Mouse (Mus musculus) adrenal gland, postnatal 4 days (tissue): ENCODE measurements around the gene Padi2. TPM values are rescaled to one million over a fixed set of nuclear protein-coding genes. Genes with fewer than 3 reads are reported as not detected.

ENCODE experiments used
- DNase-seq, 2 experiments: peaks; one replicate each; pipeline ENCODE4 v3.0.0; 2021 to 2022; ENCODE audit warnings: low spot score in 2 of 2, mixed read lengths in 2 of 2
- total RNA-seq, 2 experiments: library from RNA; stranded (reverse); gene quantifications; 2 replicates each; pipeline ENCODE4 v1.2.3; 2021

Gene Padi2
- total RNA-seq, 2 experiments from 2014 or later = 6.7 to 9.5 TPM

- no peak for DNase-seq
Measured at GRCm38 (mm10) chr4:140958319-140958718, 52.2 kb downstream of the Padi2 start.

GRCm38 (mm10) chr4:140959128-140959679, 53.1 kb downstream of the Padi2 start:
- no peak for DNase-seq

DNA sequence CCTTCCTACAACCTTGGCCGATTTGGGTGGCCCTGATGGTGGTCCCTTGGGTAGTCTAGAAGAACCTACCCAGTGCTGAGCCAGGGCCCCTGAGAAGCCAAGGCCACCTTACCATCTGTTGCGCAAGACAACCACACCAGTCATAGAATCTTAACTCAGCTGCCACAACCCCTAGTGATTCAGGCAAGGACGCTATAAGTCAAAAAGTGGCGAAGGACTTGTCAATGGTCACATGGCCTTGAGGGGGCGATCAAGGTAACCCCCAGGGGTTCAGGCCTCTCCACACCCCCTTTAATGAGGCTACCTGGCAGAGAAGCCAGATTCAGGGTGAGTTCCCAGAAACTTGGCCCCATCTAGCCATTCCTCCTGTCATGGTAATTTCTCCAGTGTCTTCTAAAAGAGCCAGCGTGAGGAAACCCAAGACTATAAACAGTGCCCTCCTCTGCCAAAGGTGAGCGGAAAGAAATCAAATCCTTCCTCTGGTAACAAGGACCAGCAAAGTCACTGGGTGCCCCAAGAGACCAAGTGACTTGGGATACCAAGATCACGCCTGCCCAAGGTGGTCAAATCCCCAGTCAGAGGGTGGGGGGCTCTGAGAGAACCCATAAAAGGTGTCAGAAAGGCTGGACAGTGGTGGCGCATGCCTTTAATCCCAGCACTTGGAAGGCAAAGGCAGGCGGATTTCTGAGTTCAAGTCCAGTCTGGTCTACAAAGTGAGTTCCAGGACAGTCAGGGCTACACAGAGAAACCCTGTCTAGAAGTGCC, 53.8 kb downstream of the Padi2 start:
- no peak for DNase-seq

GRCm38 (mm10) chr4:140960781-140961466, 54.8 kb downstream of the Padi2 start, which contains the start of gene Sdhb:
Gene Sdhb, plus strand, starts transcription at chr4:140961203.
- peak; percentile 81 to 92 for DNase-seq

DNA sequence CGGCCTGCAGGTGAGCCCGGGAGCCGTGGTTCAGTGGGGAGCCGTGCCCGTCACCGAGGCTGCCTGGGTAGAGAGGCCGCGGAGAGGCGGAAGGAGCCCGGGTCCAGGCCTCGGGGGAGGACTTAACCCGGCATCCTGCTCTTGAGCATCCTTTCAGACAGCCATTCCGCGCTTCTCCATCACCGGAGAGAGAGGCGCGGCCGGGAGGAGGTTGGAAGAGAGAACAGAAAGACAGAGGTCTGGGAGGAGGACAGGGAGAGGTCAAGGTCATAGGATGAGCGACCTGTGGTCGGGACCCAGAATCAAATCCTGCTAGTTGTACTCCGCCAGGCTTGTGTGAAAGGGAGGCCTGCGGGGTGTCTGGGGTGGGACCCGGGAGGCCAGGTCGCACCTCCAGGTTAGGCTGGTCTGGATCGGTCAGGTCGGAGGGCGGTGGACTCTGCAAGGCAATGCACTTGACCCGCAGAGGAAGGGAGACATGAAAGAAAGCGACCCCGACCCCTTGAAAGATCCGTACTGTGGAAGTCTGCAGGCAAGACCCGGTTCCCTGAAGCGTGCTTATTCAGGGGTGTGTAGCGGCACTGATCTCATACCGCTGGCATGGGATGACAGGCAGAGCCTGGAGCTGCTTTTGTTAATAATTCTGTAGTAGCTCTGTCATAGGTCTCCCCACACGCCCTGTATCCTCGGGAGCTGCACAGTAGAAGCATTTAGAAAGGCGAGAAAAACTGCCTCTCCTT, 55.5 kb downstream of the Padi2 start:
- no peak for DNase-seq

- no peak for DNase-seq
Measured at GRCm38 (mm10) chr4:140962207-140962909, 56.2 kb downstream of the Padi2 start.

DNA sequence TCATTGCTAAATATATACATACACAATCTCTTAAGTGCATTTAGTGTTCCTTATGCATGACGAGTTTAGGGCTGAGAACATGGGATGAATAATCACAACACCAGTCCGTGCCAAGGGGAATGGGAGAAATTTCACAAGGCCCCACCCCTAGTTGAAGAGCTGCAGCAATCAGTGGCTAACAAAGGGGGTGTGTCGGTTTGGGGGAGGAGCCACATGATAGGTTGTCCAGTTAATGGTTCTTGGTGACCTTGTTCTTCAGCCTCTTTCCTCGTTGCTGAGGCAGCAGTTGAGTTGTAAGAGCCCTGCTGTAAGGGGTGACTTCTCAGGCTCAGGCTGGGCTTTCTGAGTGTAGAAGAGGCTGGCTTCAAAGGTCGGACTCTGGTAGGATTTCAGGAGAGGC, 56.8 kb downstream of the Padi2 start:
- peak in 1 of 2 experiments; percentile 64 for DNase-seq

GRCm38 (mm10) chr4:140963941-140964597, 57.9 kb downstream of the Padi2 start:
- no peak for DNase-seq

DNA sequence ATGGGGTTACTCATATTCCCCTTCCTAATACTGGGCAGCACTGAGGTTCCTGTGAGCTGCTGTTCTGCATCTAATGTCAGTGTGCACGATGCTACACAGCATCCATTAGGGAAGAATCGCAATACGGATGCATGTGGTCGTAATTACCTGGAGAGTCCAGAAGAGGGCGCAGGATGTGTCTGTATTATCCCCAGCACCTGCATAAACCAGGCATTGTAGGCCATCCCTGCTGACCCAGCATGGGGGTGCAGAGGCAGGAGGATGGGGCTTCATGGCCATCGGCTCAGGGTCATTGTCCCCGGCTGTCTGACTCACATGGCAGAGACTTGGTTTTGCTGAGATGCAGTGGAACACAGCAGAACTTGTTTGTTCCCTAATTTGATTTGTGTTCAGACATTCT, 58.5 kb downstream of the Padi2 start:
- peak in 1 of 2 experiments; percentile 72 for DNase-seq

- DNase-seq = no peak
Measured at GRCm38 (mm10) chr4:140967386-140968159, 61.4 kb downstream of the Padi2 start.

DNA sequence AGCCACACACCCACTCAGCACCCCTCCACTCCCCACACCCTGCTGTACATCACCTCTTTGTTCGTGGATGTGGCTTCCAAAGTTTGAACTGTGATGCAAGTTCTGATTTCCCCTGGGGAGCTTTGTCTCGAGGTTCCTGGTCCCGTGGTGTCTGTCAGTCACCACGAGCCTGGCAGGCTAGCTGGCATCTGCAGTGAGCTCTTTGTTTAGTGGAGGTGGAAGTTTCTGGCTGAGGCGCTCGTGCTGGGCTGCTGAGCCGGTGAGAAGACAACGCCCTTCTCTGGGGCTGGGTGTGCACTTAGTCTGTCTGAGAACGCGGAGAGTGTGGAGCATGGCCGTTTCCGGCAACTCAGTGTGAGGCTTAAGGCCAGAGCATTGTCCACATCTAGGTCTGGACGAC, 65.5 kb downstream of the Padi2 start:
- no peak for DNase-seq

- DNase-seq = no peak
Measured at GRCm38 (mm10) chr4:140974408-140974807, 68.3 kb downstream of the Padi2 start.

GRCm38 (mm10) chr4:140975356-140975755, 69.2 kb downstream of the Padi2 start:
- no peak for DNase-seq

GRCm38 (mm10) chr4:140977278-140977677, 71.1 kb downstream of the Padi2 start:
- no peak for DNase-seq

DNA sequence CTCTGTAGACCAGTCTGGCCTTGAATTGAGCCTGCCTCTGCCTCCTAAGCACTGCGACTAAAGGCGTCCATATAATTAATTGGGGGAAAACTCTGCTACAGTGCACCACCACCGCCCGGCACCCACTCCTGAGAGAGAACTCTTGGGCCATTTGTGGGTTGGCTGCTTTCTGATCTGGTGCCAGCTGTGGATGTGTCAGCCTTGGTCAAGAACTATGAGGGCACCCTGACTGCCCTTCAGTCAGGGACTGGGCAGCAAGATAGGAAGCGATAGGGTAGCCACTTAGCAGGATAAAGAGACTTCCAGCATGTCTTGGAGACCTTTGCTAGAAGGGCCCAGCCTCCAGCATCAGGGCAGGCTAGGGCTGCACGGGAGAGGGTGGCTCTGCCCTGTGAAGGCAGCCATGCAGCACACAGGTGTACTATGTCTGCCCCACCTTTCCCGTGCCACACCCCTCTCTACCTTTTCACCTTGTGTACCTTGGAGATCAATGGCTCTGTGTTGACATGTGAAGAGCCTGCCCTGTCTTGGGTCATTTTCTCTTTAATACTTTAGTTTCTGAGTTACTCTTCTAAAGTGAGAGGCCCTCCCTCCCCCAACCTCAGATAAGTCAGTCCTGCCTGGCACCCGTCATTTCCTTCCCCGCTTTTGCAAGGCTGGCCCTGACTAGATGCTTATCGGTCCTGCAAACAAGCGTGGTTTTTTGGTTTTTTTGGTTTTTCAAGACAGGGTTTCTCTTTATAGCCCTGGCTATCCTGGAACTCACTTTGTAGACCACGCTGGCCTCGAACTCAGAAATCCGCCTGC, 71.9 kb downstream of the Padi2 start:
- DNase-seq = no peak

DNA sequence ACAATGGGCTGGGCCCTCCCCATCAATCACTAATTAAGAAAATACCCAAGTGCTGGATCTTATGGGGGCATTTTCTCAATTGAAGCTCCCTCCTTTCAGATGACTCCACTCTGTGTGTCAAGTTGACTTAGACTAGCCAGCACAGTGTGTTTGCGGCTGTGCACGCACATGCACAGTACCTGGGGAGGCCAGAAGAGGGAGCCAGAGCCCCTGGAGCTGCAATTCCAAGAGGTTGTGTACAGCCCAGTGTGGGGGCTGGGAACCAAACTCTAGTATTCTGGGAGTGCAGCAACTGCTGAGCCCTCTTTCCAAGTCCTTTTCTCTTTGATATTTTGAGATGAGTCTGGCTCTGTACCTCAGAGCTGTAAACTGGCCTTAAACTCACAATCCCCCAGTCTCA, 75.5 kb downstream of the Padi2 start:
- DNase-seq = no peak

DNA sequence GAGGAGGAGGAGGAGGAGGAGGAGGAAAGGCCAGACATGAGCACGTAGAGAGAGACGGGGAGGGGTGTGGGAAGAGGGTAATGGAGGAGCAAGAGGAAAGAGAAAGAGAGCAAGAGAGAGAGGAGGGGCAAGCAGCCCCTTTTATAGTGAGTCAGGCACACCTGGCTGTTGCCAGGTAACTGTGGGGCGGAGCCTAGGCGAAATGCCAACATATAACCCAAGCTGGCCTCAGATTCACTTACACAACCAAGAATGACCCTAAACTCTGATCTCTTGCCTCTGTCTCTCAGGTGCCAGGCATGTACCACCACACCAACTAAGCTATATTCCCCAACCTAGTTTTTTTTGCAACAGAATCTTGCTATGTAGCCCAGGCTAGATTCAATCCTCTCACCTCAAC, 76.7 kb downstream of the Padi2 start:
- DNase-seq = no peak

GRCm38 (mm10) chr4:140983442-140983841, 77.3 kb downstream of the Padi2 start:
- no peak for DNase-seq

DNA sequence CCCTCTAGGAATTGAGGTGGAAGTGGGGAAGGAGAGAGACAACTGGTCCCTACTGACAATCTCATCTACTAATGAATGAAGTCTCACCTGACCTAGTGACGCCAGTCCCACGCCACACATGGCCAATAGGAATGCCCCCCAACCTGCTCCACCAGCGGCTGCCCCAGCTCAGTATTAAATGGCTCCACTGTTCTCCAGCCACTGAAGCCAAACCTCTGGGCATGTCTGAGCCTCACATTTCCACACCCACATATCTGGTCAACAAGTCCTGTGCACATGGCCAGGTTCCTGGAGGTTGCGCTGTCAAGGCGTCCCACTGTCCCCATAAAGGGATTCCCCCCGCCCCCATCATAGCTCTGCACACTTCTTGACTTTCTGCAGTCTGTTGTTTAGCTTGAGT, 78.4 kb downstream of the Padi2 start:
- no peak for DNase-seq
